Mouse (Mus musculus): ENCODE results near the gene Asb3. TPM values are rescaled to one million over a fixed set of nuclear protein-coding genes. Genes with fewer than 3 reads are reported as not detected.

Asb3 gene
- 18.3 to 20.5 TPM (median 19.3 TPM) in 4 replicates for total RNA-seq (2023)

DNA sequence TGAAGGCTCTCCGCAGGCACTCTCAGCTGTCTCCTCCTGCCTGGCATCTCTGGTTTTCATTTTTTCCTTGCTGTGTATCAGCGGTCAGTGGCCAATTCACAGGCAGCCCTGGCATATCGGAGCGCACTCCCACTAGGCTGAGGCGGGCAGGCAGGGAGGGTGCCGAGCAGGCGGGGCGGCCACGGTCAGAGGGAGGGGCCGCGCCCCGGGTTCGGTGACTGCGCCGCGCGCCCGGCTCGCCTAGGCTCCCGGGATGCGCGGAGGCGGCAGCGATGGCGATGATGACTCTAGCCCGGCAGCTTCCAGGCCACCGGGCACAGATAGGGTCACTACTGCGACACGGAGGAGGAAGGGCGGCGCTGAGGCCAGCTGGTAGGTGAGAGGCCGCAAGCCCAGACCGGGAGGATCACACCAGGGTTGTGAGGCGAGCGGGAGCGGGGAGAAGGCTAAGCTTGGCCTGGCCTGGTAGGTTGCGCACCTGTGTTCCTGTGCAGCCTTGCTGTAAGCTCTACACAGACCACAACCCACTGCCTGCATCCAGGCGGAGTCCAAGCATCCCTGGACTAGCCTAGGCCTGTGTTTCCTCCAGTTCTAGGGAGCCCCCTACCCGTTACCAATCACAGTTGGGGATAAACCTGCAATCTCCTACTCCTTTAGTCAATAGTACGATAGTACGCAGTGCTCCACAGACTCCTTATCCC lies at the start of gene Asb3, which contains the start of gene Gpr75:
Asb3 (plus strand) TSS at position 246 of the 701 bp plus-strand sequence.
Gpr75 (plus strand) TSS at position 188 of the 701 bp plus-strand sequence.

DNA sequence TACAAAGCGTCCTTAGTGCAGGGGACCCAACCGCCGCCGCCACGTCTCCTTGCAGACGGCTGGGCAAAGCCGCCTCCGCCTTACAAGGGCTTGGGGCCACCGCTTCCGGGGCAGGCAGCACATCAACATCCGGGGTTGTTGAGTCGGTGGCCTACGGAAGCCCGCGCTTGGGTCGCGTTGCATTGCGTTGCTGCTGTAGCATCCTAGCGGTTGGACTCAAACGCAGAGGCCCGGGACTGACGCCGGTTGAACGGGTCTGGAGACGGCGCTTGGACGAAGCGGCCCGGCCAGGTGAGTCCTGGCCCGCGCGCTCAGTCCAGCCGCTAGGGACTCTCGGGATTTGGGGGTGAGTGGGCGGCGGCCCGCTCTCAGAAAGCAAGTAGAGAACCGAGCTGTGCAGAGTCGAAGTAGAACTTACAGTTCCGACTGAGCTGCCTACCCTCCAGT lies 69.1 kb downstream of the Asb3 start, which contains the start of gene Erlec1:
Erlec1 (minus strand) TSS at position 57 of the 447 bp plus-strand sequence.

DNA sequence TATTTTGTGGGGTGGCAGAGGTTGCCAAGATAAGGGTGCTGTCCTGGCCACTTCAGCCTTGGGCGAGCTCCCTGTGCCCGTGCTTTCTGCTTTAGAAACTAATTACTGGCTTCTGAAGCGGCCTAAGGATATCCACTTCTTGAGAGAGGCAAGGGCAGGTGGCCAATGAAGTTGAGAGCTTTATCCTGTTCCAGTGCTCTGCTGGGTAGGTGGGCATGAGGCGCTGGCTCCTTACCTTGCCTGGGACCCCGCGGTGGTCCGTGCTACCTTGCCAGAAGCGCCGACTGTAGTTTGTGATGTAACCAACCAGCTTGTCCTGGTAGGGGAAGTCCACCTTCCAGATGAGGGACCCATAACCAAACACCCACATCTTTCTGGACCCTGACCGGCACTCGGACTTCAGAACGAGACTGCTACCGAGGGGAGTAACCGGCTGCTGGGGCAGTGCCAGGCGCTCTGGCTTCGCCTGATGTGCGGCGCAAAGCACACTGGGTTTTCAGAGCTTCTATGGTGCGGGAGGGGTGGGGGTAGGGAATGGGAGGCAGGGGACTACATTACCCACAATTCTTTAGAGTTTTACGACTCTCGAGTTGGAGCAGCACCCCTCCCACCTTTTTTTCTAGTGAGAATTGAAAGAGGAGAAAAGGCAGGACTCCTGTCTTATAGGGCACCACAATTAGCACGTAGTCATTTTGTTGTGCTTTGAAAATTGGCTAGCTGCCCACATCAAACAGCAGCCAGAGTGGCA lies 100.8 kb downstream of the Asb3 start, which contains the start of gene Chac2:
Chac2 (minus strand) TSS at position 474 of the 748 bp plus-strand sequence.

Other genes starting within 250 kb of the Asb3 start
- gene Acyp2, start 235.8 kb upstream of the Asb3 start, total RNA-seq (2023), result 0.72 to 1.7 TPM (median 1.2 TPM) in 4 replicates
- gene Psme4, start 113.7 kb upstream of the Asb3 start, total RNA-seq (2023), result 72.8 to 84.6 TPM (median 74.9 TPM) in 4 replicates
- gene Gpr75, start 58 bp upstream of the Asb3 start, total RNA-seq (2023), result 0.31 to 0.69 TPM (median 0.35 TPM) in 4 replicates
- gene Erlec1, start 68.9 kb downstream of the Asb3 start, total RNA-seq (2023), result 26.1 to 30.2 TPM (median 28.3 TPM) in 4 replicates
- gene Chac2, start 100.9 kb downstream of the Asb3 start, total RNA-seq (2023), result 1.5 to 2.4 TPM (median 2.1 TPM) in 4 replicates

Data from B cell, adult 62 days (primary cell).